Mouse (Mus musculus): ENCODE measurements around the gene Fbxl17. TPM values are rescaled to one million over a fixed set of nuclear protein-coding genes. Genes with fewer than 3 reads are reported as not detected.
A peak's percentile ranks its signal among the peaks of the same experiment; 100 is the strongest.

Gene Fbxl17
- 3.1 and 5.9 TPM in 2 replicates for polyA plus RNA-seq (2012; rRNA removed)

DNA sequence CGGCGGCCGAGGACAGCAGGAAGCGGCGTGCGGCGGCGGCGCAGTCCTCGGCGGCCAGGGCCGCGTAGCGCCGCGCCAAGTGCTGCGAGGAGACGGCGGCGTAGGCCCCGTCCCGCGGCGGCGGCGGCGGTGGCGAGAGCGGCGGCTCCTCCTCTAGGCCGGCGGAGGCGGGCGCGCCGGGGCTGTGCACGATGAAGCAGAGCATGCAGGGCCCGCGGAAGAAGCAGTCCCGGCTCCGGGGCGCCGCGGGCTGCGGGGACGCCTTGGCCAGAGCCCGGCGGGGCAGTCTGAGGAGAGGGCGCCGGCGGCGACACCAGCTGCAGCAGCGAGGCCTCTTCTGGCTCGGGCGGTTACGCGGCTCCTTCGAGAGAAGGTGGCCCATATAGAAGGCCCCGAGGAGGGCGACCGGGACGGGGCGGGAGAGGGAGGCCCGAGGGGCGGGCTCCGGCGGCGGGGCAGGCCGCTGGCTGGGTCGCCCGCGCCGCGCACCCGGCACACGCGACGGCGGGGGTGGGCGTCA is at the start of gene Fbxl17:
TSS of gene Fbxl17 (minus strand) at position 382 of the 520 bp plus-strand sequence.
- peak within 1 kb of the TSS; percentile 93 for H3K4me3 ChIP-seq (ENCODE audit: low read depth, low read length)
- peak within 1 kb of the TSS; percentile 78 for H3K27ac ChIP-seq (ENCODE audit: insufficient read depth, low read depth, low read length)
- H3K27me3 ChIP-seq (ENCODE audit: control insufficient read depth, insufficient read depth, low read length), result no peaks in the 10 kb centered on the region
- H3K36me3 ChIP-seq (ENCODE audit: control insufficient read depth, insufficient read depth, low read length), result no peaks in the 10 kb centered on the region
- TF ChIP-seq CTCF (IDR thresholded peaks at IDR 0.05; ENCODE audit: extremely low read depth, insufficient read length, insufficient replicate concordance, low read depth, low read length), result no peak
- TF ChIP-seq POLR2A (IDR thresholded peaks at IDR 0.05; ENCODE audit: low read depth, low read length), result no peak; the same call in 1 of the 2 replicates
- under 1% methylated on average over 76 of the region's 80 CpGs for WGBS
- no peaks in the 10 kb centered on the region; the same call in 1 of the 2 replicates for H3K4me1 ChIP-seq (ENCODE audit: control insufficient read depth, insufficient read depth, insufficient read length, low read length)

DNA sequence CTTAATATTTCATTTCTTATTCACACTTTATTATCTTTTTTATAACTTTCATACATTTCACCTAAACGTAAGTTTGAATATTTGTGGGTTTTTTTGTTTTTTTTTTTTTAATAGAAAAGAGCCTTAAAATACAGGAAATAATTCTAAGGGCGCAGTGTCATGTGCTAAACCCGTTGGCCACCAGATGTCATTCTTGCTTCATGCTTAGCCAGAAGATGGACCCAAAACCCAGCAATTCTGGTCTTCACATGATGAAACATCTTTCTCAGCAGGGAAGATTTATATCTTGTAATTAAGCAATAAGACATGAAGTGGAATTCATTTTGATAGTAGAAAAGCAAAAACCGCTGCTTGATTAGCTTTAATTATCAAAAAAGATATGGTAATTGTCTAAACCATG is 47.6 kb upstream of the Fbxl17 start:
- H3K4me3 ChIP-seq (ENCODE audit: low read depth, low read length), result no peak overlapping the region
- H3K27me3 ChIP-seq (ENCODE audit: control insufficient read depth, insufficient read depth, low read length), result no peaks in the 10 kb centered on the region
- WGBS, result 76% methylated on average over 4 of the region's 4 CpGs
- H3K36me3 ChIP-seq (ENCODE audit: control insufficient read depth, insufficient read depth, low read length), result no peaks in the 10 kb centered on the region
- TF ChIP-seq POLR2A (IDR thresholded peaks at IDR 0.05; ENCODE audit: low read depth, low read length), result no peak
- TF ChIP-seq CTCF (IDR thresholded peaks at IDR 0.05; ENCODE audit: extremely low read depth, insufficient read length, insufficient replicate concordance, low read depth, low read length), result no peak
- H3K27ac ChIP-seq (ENCODE audit: insufficient read depth, low read depth, low read length), result no peak overlapping the region
- no peaks in the 10 kb centered on the region for H3K4me1 ChIP-seq (ENCODE audit: control insufficient read depth, insufficient read depth, insufficient read length, low read length)

DNA sequence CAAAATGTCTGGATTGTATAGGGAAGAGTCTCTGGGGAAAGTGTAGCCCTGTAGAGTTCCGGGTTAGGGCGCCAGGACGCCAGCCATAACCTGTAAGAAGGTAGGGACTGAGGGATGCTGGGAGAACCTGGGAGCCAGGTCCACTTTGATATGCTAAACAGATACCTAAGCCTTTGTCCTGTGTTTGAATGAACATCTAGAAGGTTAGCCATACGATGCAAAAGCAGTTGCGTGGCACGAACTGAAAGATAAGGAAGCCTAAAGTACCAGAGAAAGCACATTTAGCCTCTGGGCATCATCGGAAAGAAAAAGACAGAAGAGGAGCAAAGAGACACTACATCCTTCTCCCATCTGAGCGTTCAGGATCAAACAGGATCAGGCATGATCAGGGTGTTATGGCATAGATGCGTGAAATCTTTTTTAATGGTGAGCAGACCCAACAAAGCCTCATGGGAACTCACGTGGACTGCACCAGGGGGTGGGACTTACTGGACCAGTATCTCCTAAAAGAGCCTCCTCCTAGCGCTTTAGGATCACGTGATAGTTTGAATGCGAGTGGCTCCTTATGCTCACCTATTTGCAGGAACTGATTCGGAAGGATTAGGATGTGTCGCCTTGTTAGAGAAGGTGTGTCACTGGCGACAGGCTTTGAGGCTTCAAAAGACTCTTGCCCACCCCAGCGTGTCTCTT is 34.9 kb upstream of the Fbxl17 start:
- 90% methylated on average over 17 of the region's 17 CpGs for WGBS
- Histone ChIP-seq H3K4me1 (ENCODE audit: control insufficient read depth, insufficient read depth, insufficient read length, low read length) (no peaks in the 10 kb centered on the region), H3K4me3 (ENCODE audit: low read depth, low read length) (no peak overlapping the region), H3K27ac (ENCODE audit: insufficient read depth, low read depth, low read length) (no peak overlapping the region), H3K27me3 (ENCODE audit: control insufficient read depth, insufficient read depth, low read length) (no peaks in the 10 kb centered on the region), H3K36me3 (ENCODE audit: control insufficient read depth, insufficient read depth, low read length) (no peaks in the 10 kb centered on the region)
- TF ChIP-seq POLR2A (IDR thresholded peaks at IDR 0.05; ENCODE audit: low read depth, low read length), result no peak
- no peak for TF ChIP-seq CTCF (IDR thresholded peaks at IDR 0.05; ENCODE audit: extremely low read depth, insufficient read length, insufficient replicate concordance, low read depth, low read length)

DNA sequence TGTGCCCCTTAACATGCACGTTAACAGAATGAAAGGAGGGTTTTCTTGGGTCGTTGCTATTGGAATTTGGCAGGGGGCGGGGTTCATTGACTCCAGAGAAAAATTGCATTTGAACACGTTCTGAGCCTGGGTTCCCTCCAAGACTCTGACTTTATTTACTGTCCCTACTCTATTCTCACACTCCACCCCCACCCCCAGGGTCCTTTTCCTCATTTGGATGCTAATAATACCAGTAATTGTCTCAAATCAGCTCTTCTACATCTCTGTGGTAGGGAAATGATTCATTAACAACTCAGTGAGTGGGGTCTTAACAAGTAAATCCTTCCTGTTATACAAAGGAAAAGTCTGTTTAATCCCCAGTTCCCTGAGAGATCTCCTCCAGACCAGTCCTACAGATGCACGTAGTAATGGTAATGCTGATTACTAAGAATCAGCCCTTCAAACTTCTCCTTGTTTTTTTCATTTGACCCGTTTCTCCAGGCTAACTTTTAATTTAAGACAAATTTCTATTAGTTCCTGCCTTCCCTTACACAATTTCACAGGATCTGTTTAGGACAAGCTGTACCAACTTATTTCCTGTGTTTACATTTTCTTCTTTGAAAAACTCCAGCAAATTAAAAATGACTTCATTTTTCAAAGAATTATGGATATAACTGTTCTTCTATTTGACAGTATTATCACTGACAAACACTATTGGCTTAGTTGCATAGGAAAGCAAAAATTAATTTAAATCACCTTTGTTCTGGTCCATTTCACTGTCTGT is 33.4 kb upstream of the Fbxl17 start:
- H3K4me1 ChIP-seq (ENCODE audit: control insufficient read depth, insufficient read depth, insufficient read length, low read length), result no peaks in the 10 kb centered on the region
- WGBS, result 40% methylated on average over 6 of the region's 6 CpGs
- no peak overlapping the region for H3K4me3 ChIP-seq (ENCODE audit: low read depth, low read length)

DNA sequence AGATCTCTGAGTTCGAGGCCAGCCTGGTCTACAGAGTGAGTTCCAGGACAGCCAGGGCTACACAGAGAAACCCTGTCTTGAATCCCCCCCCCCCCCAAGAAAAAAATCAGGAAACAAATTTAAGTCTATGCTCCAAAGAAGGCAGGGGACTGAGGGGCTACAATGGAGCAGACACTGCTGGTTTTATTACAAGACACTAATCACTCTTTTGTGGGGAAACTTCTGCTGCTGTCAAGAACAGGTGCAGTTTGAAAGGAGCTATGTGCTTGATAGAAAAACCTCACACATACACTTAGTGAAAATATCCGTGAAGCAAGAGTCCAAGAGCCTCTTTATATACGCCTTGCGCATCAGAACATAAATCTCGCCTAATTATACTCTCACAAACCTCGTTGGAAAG is 29.7 kb upstream of the Fbxl17 start:
- no peaks in the 10 kb centered on the region for H3K36me3 ChIP-seq (ENCODE audit: control insufficient read depth, insufficient read depth, low read length)
- WGBS, result 82% methylated on average over 6 of the region's 6 CpGs
- TF ChIP-seq POLR2A (IDR thresholded peaks at IDR 0.05; ENCODE audit: low read depth, low read length), result no peak
- H3K4me3 ChIP-seq (ENCODE audit: low read depth, low read length), result no peak overlapping the region
- H3K27ac ChIP-seq (ENCODE audit: insufficient read depth, low read depth, low read length), result no peak overlapping the region
- H3K27me3 ChIP-seq (ENCODE audit: control insufficient read depth, insufficient read depth, low read length), result no peaks in the 10 kb centered on the region
- no peaks in the 10 kb centered on the region for H3K4me1 ChIP-seq (ENCODE audit: control insufficient read depth, insufficient read depth, insufficient read length, low read length)

More for the DNA sequence above, 33.4 kb upstream of the Fbxl17 start:
- H3K36me3 ChIP-seq (ENCODE audit: control insufficient read depth, insufficient read depth, low read length), result no peaks in the 10 kb centered on the region
- TF ChIP-seq CTCF (IDR thresholded peaks at IDR 0.05; ENCODE audit: extremely low read depth, insufficient read length, insufficient replicate concordance, low read depth, low read length), result no peak
- no peak for TF ChIP-seq POLR2A (IDR thresholded peaks at IDR 0.05; ENCODE audit: low read depth, low read length)
- H3K27ac ChIP-seq (ENCODE audit: insufficient read depth, low read depth, low read length), result no peak overlapping the region
- no peaks in the 10 kb centered on the region for H3K27me3 ChIP-seq (ENCODE audit: control insufficient read depth, insufficient read depth, low read length)

DNA sequence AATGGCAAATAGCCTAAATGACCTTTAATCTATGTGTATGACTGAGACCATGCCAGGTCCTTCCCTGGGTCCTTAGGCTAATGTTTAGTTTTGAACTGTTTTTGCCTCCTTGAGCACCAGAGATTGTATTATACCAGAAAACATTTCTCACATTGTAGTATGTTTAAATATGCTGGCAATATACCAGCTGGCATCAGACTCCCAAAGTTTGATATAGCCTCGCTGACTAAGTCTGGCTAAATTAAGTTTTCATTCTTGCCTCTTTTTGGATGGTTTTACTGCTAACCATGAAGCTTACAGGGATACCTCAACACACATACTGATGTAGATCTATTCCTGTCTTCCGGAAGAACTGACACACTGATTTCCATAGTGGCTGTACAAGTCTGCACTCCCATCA is 20.9 kb upstream of the Fbxl17 start:
- no peak overlapping the region for H3K4me3 ChIP-seq (ENCODE audit: low read depth, low read length)
- TF ChIP-seq POLR2A (IDR thresholded peaks at IDR 0.05; ENCODE audit: low read depth, low read length) (no peak), CTCF (IDR thresholded peaks at IDR 0.05; ENCODE audit: extremely low read depth, insufficient read length, insufficient replicate concordance, low read depth, low read length) (no peak)
- no peaks in the 10 kb centered on the region for H3K36me3 ChIP-seq (ENCODE audit: control insufficient read depth, insufficient read depth, low read length)
- no peak overlapping the region for H3K27ac ChIP-seq (ENCODE audit: insufficient read depth, low read depth, low read length)
- H3K27me3 ChIP-seq (ENCODE audit: control insufficient read depth, insufficient read depth, low read length), result no peaks in the 10 kb centered on the region
- H3K4me1 ChIP-seq (ENCODE audit: control insufficient read depth, insufficient read depth, insufficient read length, low read length), result no peaks in the 10 kb centered on the region
- 63% methylated on average over 2 of the region's 2 CpGs for WGBS

DNA sequence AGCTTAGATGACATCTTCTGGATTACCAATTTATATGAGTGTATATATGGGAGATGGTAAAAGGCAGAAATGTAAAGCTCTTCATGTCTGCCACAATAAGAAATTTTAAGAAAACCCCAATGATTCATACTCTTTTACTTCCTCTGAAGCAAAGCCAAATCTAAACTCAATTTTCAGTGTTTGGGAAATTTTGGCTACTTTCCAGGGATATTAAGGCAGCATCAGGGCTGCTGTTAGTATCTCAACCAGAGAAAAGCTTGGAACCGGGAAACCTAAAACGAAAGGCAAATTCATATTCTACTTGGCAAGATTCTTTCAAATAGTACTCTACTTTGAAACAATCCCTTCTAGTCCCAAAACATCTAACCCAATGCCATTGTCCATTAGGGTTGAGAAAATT is 10.6 kb upstream of the Fbxl17 start:
- H3K36me3 ChIP-seq (ENCODE audit: control insufficient read depth, insufficient read depth, low read length), result no peaks in the 10 kb centered on the region
- TF ChIP-seq CTCF (IDR thresholded peaks at IDR 0.05; ENCODE audit: extremely low read depth, insufficient read length, insufficient replicate concordance, low read depth, low read length) (no peak), POLR2A (IDR thresholded peaks at IDR 0.05; ENCODE audit: low read depth, low read length) (no peak)
- no peaks in the 10 kb centered on the region for H3K4me1 ChIP-seq (ENCODE audit: control insufficient read depth, insufficient read depth, insufficient read length, low read length)
- no peak overlapping the region for H3K4me3 ChIP-seq (ENCODE audit: low read depth, low read length)
- H3K27ac ChIP-seq (ENCODE audit: insufficient read depth, low read depth, low read length), result no peak overlapping the region
- no peaks in the 10 kb centered on the region for H3K27me3 ChIP-seq (ENCODE audit: control insufficient read depth, insufficient read depth, low read length)
- 82% methylated on average over 2 of the region's 2 CpGs for WGBS

Measured in small intestine, adult 2 months (tissue).